Mouse (Mus musculus) induced T-regulatory cell, adult 2 months (primary cell): ENCODE measurements around the gene Gprc5d.

Source experiments
- DNase-seq: peaks from one replicate; pipeline ENCODE4 v3.0.0-alpha.2; 2012; ENCODE audit warnings: low read depth

Gprc5d gene

DNA sequence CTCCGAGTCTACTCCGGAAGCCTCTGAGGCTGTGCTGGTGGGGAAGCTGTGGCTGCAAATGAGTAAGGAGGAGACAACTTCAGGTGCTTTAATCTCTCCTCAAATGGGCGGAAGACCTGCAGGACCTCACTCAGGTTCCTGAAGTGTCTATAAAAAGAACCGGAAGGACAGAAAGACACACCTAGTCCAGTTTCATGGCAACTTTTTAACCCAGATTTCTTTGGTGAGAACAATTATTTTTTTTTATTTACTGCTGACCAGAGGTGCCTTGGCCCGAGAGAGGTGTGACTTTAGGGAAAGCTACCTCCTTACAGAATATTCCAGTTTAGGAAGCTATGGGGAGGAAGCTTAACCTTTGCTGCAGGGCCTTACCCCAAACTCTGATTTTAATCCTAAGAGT is at the start of gene Gprc5d:
Gene Gprc5d, minus strand, starts transcription at position 101 of the 400 bp plus-strand sequence.
- DNase-seq: no peak

GRCm38 (mm10) chr6:135166712-135167111 is 48.6 kb upstream of the Gprc5d start:
- no peak for DNase-seq

GRCm38 (mm10) chr6:135166262-135166661 is 48.2 kb upstream of the Gprc5d start:
- DNase-seq: no peak

GRCm38 (mm10) chr6:135165706-135166105 is 47.6 kb upstream of the Gprc5d start:
- no peak for DNase-seq

DNA sequence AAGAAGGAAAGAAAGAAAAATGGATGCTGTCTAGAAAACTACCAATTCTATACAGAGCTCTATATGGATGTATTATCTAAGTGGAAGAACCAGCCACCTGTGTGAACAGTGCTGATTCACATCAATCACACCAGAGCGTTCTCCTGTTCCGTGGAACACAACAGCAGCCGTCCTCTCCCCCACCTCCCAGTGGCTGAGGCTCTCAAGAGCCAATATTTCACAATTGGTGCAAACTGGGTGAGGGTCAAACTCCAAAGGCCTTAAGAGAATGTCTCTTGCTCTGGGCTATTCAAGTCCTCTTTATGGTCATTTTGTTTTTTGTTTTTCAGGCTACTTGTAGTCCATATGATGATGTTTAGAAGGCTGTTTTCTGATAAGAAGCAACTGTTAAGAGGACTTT is 47.1 kb upstream of the Gprc5d start:
- no peak for DNase-seq

DNA sequence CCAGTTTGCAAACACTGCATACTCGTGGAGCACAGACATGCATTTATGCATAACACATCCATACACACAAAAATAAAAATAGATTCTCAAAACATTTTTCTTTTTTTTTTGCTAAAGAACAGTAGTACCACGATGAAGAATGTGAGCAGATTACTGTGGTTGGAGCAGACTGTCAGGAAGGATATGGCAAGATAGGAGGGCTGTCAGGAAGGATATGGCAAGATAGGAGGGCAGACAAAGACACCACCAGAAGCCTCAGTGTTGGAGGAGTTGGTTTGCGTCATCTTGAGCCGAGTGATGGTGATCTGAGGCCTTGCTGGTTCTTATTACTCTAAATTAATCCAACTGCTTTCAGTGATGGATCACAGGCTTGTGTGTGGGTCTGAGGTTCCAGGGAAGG is 44.8 kb upstream of the Gprc5d start:
- DNase-seq: no peak

DNA sequence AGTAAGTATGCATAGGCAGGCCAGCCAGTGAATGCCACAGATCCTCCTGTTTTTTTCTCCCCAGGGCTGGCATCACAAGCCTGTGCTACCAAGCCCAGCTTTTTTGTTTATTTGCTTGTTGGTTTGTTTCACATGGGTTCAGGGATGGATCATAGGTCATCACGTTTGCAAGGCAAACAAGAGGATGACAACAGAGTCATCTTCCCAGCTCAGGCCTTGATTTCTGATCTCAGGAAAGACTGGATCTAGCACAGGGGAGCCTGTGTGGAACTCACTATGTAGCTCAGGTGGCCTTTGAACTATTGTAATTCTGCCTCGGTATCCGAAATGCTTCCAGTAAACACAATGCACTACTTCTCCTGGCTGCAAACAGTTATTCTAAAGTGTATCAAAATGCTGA is 44.2 kb upstream of the Gprc5d start:
- no peak for DNase-seq

DNA sequence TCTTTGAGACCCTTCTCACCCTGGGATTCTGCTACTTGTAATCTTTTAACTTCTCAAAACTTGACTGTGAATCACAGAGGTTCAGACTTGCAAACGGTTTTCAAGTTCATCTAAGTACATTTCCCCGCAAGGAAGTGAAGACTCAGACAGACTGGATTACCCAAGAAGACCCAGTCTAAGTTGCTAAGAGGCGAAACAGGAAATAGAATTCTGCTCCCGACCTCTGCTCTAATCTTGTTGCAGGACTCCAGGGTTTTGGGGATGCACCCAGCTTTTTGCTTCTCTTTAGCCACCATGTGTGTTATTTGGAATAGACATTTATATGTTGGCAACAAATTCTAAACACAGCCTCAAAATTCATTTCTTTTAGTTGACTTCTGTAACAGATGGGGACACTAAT is 43.3 kb upstream of the Gprc5d start:
- no peak for DNase-seq

DNA sequence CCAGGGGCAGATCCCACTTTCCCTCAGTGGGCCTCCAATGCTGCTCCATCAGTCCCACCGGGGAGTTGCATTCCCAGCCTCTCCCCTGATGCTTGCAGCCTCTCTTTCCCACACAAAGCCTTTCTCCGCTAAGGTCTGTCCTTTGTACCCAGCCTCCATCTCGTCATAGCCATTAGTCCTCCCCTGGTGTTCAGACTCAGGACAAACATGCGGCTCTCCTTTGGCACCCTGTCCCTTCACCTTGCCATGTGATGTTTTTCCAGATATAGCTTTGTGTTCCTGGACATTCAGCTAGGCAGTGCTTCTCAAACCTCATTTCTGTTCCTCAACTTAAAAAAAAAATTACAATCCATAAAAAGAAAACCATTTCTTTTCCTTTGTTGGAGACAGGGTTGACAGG is 40.4 kb upstream of the Gprc5d start:
- no peak for DNase-seq

DNA sequence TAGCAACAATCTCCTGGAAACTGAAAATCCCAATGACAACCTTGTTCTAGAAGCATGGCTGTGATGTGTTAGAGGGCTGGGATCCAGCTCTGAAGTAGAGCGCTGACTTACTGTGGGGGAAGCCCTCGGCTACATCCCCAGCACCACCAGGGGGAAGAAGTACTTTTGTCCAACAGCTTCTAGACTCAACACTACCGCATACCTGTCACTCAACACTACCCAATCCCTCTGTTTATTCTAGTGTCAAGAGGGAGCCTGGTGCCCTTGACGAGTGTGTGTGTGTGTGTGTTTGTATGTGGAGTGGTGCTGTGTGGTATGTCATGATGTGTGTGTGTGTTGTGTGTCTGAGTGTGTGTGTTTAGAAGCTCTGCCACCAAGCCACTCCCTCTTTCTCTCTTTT is 39.4 kb upstream of the Gprc5d start:
- no peak for DNase-seq

GRCm38 (mm10) chr6:135156597-135156996 is 38.5 kb upstream of the Gprc5d start:
- DNase-seq: no peak

DNA sequence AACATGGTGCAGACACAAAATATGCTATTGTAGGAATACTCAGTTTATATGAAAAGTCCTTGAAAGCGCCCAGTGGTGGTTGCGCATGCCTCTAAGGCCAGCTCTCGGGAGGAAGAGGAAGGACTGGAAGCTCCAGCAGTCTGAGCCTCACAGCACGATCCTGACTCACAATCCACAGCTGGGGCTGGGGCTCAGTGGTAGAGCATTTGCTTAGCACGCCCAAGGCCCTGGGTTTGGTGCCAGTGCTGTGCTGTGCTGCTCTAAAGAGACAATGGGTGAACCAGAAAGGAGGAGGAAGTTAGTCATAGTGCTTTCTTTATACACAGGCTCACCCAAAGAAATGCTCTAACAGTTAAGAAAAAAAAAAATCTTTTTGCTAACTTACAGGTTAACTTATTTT is 35.6 kb upstream of the Gprc5d start:
- DNase-seq: no peak

- DNase-seq: peak; percentile 49
These were observed 32.2 kb upstream of the Gprc5d start for GRCm38 (mm10) chr6:135150311-135150710.

- DNase-seq: no peak
These were observed 31.6 kb upstream of the Gprc5d start for GRCm38 (mm10) chr6:135149722-135150121.

DNA sequence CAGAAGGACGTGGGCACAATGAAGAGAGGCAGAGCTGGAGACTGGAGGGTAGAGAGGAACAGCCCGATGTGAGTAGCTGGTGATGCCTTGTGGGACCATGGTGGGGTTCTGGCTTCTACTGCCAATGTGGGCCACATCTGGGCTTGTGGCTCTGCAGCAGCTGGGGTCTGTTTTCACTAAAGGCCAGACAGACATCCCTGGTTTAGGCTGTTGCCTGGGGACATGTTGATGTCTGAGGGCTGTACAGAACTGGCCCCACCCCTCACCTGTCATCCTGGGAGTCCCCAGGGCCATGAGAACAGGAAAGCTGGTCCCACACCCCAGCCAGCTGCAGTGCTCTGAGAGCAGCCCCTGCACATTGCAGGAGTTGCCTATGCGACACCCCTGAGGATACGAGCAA is 31.1 kb upstream of the Gprc5d start:
- no peak for DNase-seq

DNA sequence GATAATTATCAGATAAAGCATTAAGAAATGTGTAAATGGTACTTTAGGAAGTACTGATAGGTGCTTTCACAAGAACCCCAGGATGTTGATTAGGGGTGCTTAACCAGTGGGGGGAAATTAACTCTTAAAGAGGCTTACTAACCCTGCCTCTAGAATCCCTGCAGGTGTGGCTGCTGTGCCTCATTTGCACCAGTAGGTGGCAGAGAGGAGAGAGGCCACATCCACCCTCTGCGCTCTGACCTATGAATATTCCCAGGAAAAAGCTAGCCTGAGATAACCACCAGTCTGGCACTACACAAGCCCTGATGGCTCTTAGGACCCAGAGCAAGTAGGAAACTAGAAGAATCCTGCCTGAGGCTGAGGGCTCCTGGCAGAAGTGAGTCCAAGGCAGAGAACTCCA is 30.4 kb upstream of the Gprc5d start:
- DNase-seq: peak; percentile 29

DNA sequence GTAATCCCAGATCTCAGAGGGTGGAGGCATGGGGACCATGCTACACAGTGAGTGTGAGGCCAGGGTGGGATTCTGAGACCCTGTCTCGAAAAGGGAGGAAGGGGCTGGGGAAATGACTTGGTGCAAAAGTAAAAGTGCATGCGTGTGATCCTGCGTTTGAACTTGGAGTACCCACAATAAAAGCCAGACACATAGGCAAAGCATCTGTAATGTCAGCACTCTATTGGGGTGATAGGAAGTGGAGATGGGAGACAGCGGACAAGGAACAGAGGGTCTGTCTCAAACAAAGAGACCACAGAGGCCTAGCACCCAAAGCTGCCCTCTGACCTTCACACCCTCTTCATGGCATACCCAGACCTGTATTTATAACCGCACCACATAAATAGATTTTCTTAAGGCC is 27.9 kb upstream of the Gprc5d start:
- DNase-seq: no peak

DNA sequence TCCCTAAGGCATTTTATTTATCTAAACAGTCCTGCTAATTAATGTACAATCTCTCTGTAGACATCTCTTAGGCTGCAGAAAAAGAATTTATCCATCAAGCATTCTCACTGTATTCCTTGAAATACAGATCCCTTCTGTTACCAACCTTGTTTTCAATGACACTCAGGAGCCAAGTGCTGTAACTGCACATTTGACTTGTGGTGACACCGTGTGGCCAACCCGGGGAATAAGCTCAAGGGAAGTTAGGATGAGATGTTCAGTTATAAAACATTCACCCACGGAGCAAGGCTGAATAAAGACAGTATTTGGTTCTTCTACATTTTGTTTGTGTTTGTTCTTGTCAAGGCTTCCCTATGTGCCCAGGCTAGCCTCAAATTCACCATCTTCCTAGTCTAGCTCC is 26.4 kb upstream of the Gprc5d start:
- peak; percentile 41 for DNase-seq

DNA sequence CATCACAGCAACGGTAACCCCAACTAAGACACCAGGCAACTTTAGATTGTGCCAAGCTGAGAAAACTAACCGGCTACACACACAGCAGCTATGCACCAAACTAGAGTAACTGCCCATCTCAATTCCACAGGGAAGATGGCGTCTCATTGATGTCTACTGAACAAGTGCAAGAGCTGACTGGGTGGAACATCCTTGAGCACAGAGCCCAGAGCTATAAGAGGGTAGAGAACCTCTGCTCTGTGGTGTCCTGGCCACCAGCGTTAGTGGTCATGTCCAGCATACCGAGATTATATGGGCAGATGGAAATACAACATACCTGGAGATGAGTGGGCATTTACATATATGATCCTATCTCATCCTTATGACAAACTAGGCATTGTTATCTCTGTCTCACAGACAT is 25.1 kb upstream of the Gprc5d start:
- DNase-seq: no peak

DNA sequence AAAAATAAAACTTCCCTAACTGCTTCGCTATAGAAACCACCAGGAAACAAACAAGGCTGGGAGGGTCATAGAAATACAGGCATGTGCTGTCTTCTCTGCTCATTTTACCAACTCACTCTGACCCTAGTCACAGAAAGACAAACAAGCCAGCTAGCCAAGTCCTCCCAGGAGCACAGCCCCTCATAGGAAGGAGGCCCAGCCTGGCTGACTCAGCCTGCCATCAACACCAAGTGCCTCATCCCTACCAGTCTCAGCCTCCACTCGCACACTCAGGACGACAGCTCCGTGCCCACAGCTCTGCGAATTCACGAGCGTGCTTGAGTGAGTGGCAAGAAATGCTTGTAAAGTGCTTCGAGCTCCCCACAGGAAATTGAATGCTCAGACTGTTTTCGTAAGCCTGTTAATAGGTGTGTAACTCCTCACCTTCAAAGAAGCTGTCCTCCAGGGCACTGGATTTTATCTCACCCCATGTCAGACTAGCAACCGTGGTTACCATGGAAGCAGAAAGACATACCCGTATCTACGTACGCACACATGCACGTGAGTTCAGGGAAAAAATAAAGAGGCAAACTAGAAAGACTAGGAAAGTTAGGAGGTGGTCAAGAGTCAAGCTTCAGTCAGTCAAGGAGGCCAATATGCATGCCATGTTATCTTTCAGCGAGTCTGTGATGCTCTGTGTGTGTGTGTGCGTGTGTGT is 23.5 kb upstream of the Gprc5d start:
- no peak for DNase-seq

GRCm38 (mm10) chr6:135138746-135139145 is 20.7 kb upstream of the Gprc5d start:
- no peak for DNase-seq

GRCm38 (mm10) chr6:135138207-135138606 is 20.1 kb upstream of the Gprc5d start:
- no peak for DNase-seq

GRCm38 (mm10) chr6:135137736-135138135 is 19.7 kb upstream of the Gprc5d start:
- no peak for DNase-seq

DNA sequence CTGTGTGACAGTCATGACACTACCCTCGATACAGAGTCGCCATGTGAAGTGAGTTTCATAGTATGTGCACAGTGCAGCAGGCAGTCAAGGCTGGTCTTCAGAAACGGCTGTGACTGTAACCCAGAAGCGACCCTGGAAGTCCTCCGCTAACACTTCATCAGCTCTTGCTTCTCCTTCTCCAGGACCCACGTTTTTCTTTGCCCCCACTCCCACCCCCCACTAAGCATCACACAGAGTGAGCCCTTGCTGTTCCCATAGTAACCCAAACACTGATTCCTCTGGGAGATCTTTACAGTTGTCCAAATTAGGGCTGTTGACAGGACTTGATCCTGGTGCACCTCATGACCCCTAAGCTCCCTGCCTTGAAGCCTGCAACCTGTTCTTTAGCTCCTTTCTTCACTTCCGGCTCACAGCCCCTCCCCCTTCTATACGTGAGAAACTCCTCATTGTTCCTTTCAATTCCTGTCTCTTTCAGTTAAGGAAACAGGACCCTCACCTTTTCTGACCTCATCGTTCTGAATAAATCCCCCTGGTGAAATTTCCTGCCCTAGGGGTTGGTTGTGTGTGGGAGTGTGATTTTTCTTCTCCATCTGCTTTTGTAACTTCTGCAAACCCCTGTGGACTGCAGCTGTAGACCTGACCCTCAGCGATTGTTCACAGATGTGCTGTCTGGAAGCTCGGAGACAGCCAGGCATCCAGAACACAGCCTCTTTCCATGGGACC is 18.5 kb upstream of the Gprc5d start:
- DNase-seq: no peak
